Mouse (Mus musculus): ENCODE results near the gene Kmt2a.
"Not testable (repeated sequence)": the region's sequence is repeated elsewhere in the genome, so short reads cannot be mapped to it uniquely, and the experiment has no call there.

Gene Kmt2a

DNA sequence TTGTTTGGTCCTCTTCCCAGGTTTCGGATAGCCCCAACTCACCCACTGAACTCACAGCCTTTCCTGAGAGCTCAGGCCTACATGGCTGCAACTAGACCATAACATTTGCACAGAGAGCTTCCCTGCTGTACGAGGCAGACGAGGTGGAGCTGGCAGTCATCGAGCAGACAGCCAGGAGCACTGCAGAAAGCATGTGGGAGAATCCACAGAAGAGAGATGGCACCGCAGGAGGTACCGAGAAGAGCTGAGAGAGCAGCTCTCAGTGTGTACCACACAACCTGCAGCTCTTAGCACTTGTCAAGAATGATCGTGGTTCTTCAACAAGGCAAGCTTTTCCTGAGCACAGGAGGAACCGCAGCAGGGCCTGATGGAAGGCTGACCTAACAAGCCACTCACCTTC is 66.9 kb downstream of the Kmt2a start:
- DNase-seq = no peak

- DNase-seq = peak; percentile 41 to 63
These were observed 70.8 kb downstream of the Kmt2a start for GRCm38 (mm10) chr9:44810316-44810715.

DNA sequence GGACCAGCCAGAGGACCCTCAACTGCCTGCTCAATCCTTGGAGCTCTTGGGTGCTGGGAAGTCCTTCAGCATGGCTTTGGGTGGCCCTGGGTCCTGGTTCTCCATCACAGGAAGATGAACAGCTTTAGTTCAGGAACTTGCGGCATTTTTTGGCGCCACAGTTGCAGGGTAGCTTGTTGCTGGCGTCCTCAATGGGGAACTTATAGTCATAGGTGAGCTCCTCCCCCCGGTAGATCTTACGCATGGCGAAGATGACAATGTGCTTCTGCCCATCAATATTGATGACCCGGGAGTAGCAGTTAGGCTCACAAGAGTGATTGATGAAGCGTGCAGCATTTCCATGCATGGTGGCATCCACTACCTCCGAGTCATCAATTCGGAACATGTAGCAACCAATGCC is 73.3 kb downstream of the Kmt2a start:
- no peak for DNase-seq

DNA sequence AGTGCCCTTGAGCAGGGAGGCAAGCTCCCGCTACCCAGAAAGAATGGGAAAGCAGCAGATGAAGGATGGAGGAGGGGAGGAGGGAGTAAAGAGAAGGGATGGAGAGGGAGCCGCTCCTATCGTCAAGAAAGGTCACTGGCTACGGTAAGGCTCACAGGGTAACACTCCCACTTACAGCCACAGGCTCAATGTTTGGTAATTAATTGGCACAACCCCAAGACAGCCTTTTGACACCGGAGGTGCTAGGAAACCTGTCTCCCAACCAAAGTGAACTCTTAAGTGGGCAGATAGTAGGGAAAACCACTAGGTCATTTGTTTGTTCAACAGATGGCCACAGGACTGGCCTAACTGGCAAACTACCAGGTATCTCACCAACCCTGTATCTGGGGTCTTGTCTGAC is 74.0 kb downstream of the Kmt2a start:
- no peak for DNase-seq

DNA sequence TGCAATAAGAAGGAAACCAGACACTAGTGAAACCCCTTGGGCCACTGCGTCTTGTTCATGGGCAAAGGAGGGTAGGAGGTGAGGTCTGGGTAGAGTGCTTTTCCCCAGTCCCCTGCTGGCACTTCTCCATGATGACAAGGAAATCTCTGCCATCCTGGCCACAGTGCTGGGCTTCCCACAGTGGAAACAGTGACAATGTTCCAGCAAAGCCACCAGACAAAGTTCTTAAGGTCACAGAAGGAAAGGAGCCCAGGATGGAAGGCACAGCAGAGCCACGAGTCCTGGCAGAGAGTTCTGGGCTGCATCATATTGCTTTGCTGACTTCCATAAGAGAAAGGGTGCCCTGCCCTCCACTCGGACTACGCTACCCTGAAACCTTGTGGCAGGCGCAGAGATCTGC is 75.6 kb downstream of the Kmt2a start:
- DNase-seq = no peak

GRCm38 (mm10) chr9:44804678-44805077 is 76.4 kb downstream of the Kmt2a start:
- peak in 1 of 2 experiments; percentile 28 for DNase-seq

GRCm38 (mm10) chr9:44802808-44803450 is 78.2 kb downstream of the Kmt2a start, which contains the start of gene Ttc36:
Gene Ttc36, minus strand, starts transcription at chr9:44803072.
- DNase-seq = peak; percentile 63 to 77

DNA sequence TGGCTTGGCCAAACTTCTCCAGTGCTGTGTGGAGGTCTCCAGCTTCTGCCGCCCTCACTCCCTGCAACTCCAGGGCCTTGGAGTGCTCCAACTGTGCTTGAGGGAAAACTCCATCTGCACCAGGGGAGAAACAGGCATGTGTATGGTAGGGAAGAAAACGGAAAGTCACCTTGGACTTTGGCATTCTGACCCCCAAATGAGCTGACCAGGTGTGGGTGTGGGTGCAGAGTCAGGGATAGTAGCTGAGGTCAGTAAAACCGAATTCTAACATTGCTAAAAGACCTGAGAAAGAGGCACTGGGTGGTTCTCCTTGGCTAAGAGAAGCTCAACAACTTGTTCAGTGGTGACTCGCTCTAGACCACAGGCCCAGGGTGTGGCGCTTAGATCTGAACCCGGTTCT is 79.4 kb downstream of the Kmt2a start:
- peak in 1 of 2 experiments; percentile 16 for DNase-seq

DNA sequence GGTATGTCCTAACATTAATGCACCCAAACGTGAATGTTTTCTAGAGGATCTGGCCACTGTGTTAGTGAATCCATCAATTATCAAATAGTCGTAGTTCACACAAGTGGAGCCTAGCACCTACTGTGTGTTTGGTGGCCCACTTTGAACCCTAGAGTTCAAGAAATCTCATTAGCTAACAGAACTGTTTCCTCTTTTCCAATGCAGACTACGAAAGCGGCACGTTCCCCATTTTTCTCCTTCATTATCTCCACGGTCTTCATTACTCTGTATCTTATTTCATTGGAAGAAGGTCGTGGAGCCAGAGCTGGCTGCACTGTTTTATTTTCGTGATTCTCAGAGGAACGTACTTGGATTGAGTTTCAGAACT is 81.2 kb downstream of the Kmt2a start:
- DNase-seq = no peak

DNA sequence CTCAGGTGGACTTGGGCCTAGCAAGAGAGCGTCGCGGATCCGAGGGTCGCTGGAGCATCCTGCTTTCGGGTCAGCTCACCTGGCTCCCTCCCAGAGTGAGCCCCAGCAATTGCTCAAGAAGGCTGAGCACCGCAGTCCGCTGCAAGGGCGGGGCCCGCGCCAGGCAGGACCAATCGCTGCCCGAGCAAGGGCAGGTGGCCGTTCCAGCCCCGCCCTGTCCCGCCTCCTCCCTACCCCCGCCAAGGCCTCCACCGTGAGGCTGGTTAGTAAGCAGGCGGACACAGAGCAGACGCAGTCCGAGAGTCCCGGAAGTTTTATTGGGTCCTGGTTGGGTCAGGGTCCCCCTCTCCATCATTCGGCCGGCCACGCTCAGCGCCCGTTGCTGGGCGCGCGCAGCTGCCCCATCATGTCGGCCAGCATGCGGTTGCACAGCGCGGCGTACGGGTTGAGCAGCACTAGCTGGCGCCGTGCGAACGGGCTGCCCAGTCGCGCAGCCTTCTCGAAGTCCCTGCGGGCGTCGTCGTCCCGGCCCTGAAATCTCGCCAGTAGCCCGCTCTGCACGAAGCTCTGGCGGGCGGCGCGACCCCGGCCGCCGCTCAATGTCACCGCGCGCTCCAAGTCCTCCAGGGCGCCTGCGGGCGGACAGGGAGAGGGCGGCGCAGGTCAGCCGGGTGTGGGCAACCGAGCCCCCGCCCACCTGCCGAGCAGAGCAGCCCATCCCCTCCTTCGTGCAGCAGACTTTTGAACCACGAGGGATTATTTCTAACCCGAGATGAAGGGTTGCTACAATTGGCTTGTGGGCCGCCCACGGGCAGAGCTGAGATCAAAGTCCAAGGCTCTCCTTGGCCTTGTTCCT is 81.8 kb downstream of the Kmt2a start, which contains the start of gene Tmem25:
Gene Tmem25, minus strand, starts transcription at position 206 of the 856 bp plus-strand sequence.
- peak; percentile 89 to 94 for DNase-seq

DNA sequence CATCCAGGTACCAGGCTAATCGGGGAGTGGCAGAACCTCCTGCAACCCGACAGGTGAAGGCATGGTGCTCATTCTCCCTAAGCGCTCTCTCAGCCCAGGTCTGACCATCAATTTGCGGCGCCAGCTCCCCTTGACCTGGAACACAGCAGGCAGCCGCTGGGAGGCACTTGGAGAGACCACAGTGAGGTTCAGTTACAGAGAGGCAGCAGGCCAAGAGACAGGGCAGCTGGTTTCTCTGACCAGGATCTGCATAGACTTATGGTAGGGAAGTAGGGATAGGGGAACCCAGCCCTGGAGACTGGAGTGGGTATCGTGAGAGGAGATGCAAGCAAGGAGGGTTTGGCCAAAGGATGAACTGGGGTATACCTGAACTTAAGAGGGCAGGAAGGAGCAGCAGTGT is 82.8 kb downstream of the Kmt2a start:
- no peak for DNase-seq

- DNase-seq = no peak
These were observed 88.3 kb downstream of the Kmt2a start for GRCm38 (mm10) chr9:44792842-44793241.

DNA sequence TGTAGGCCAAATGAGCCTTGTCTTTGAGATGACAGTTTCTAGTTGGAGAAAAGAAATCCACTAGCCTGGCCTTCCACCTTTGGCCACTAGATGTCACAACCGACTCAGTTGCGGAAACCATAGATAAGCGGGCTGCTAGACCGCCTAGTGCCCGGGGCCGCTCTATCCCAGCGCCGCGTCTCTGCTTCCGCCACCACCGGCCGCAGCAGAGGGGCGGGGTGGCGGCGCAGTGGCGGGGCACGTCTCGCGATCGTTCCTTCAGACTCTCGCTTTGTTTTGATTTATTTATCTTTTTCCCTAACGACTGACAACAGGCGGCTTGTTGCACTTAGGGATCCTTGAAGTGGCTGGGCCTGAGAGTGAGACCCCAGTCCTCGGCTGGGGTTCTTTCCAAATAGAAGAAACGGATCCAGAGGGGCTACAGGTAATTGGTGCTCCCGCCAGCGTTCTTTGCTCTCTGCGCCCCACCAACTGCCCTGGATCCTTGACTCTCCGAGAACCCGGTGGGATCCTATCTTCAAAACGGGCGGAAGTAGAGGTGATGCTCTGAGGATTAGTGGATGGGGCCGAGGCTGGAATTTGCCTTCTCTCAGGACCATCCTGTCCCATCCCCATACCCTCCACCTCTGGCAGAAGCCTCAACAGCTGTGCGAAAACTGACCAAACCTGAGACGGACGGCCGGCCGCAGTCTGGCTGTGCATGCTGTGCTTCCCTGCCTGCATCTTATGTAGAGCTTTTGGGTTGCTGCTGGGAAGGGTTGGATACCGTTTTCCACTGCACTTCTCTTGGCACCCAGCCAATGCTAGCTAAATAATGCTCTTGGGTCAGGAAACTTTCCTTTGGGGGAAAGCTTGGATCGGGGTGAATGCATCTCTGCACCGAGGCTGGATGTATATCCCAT is 108.1 kb downstream of the Kmt2a start:
- peak; percentile 96 to 98 for DNase-seq

DNA sequence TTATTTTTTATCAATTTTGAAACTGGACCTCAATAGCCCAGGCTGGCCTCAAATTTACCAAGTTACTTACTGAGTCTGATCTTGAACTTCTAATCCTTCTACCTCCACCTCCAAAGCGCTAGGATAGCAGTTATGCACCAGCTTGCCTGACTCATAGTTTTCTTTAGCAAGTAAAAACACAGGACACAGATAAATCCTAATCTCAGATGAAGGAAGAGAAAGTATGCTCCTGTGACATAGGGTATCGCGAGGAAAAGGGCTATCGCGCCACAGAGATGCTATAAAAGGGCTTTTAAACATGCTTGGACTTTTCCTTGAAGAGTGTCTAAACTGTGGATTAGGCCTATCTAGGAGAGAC is 108.7 kb downstream of the Kmt2a start:
- DNase-seq = no peak

DNA sequence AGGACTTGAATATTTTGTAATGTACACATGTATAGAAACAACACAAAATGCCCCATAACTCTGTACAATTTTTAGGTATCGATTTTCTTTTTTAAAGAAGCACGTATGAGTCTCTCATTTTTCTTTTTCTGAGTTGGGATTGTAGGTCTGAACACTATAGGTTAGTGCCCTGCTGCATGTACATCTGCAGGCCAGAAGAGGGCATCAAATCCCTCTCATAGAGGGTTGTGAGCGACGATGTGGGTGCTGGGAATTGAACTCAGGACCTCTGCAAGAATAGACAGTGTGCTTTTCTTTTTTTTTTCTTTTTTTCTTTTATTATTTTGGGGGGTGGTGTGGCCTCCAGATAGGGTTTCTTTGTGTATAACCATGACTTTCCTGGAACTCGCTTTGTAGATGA is 109.7 kb downstream of the Kmt2a start:
- DNase-seq = no peak

GRCm38 (mm10) chr9:44768029-44768394 is 113.1 kb downstream of the Kmt2a start:
- DNase-seq = not testable (repeated sequence)

GRCm38 (mm10) chr9:44767101-44768028 is 113.7 kb downstream of the Kmt2a start, which contains the start of the genes Arcn1 and Ift46:
Gene Arcn1, minus strand, starts transcription at chr9:44767845.
Gene Ift46, plus strand, starts transcription at chr9:44767908.
- DNase-seq = peak; percentile 88 to 94

DNA sequence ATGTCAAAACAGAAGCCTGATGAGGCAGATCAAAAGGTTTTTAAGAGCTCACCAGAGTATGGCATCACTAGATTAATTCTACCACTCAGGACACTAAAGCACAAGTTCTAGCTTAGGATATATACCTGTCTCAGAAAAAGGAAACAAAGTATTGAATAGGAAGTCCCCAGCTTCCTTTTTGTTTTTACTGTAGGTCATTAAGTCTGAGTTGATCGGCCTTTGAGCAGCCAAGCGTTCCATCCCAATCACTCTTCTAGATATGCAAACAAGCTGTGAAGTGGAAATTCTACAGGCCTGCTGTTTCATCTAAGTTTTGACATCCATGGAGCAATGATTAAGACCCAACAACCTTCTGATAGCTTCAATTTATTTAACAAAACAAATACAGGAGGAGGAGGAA is 120.2 kb downstream of the Kmt2a start:
- no peak for DNase-seq
